Mouse (Mus musculus) heart, adult 18-20 months (tissue): ENCODE results near the gene Esyt1. TPM values are rescaled to one million over a fixed set of nuclear protein-coding genes. Genes with fewer than 3 reads are reported as not detected.

Source experiments
- DNase-seq, 2 experiments: peaks; one replicate each; pipeline ENCODE4 v3.0.0; 2021 to 2022; ENCODE audit warnings: mixed read lengths in 1 of 2
- microRNA-seq, 2 experiments: library from miRNA; unstranded; fragments of <30 nt; microRNA quantifications; one replicate each; pipeline ENCODE4 v1.2.0; 2022
- total RNA-seq, 2 experiments: library from RNA; stranded (reverse); gene quantifications; 2 replicates each; pipeline ENCODE4 v1.2.3; 2021

The Esyt1 gene
- total RNA-seq, 2 experiments from 2014 or later: 15.9 to 19.9 TPM

GRCm38 (mm10) chr10:128487861-128488712 is 37.6 kb downstream of the Esyt1 start:
- DNase-seq: no peak

- no peak for DNase-seq
These were observed 39.3 kb downstream of the Esyt1 start for GRCm38 (mm10) chr10:128486370-128486769.

- DNase-seq: no peak
These were observed 51.3 kb downstream of the Esyt1 start for GRCm38 (mm10) chr10:128474366-128474765.

- no peak for DNase-seq
These were observed 65.4 kb downstream of the Esyt1 start for GRCm38 (mm10) chr10:128460270-128460630.

Small RNAs within 50 kb of the gene (microRNA-seq; reads per million reads assigned to microRNA genes)
- gene Gm47275: 0 reads per million in 2 experiments
- gene Mir6916: 0.27 to 1.1 reads per million in 2 experiments

Other genes starting within 250 kb of the Esyt1 start
- gene Il23a, start 227.1 kb downstream of the Esyt1 start, total RNA-seq: not detected
- 1 to 10 TPM; 4.5 to 6.0 TPM for gene Pan2, start 222.5 kb downstream of the Esyt1 start, total RNA-seq
- 10 to 100 TPM; 62.2 to 66.6 TPM for gene Cnpy2, start 203.4 kb downstream of the Esyt1 start, total RNA-seq
- 1,000 to 10,000 TPM; 1,006 to 1,090 TPM for gene Cs, start 188.1 kb downstream of the Esyt1 start, total RNA-seq
- 100 to 1,000 TPM; 365 to 392 TPM for gene Coq10a, start 156.9 kb downstream of the Esyt1 start, total RNA-seq
- 10 to 100 TPM; 38.1 to 40.3 TPM for gene Ankrd52, start 148.8 kb downstream of the Esyt1 start, total RNA-seq
- not detected for gene Slc39a5, start 124.6 kb downstream of the Esyt1 start, total RNA-seq
- 10 to 100 TPM; 41.0 to 42.8 TPM for gene Nabp2, start 114.4 kb downstream of the Esyt1 start, total RNA-seq
- gene Rnf41, start 114.2 kb downstream of the Esyt1 start, total RNA-seq: 10 to 100 TPM; 16.6 to 17.2 TPM
- gene Smarcc2, start 66.6 kb downstream of the Esyt1 start, total RNA-seq: 10 to 100 TPM; 75.4 to 75.8 TPM
- gene Myl6, start 31.7 kb downstream of the Esyt1 start, total RNA-seq: 100 to 1,000 TPM; 253 to 273 TPM
- 1 to 10 TPM; 3.2 to 3.3 TPM for gene Myl6b, start 27.2 kb downstream of the Esyt1 start, total RNA-seq
- gene Zc3h10, start 21.9 kb upstream of the Esyt1 start, total RNA-seq: 1 to 10 TPM; 7.7 to 8.2 TPM
- 1,000 to 10,000 TPM; 1,490 to 1,551 TPM for gene Rpl41, start 23.4 kb upstream of the Esyt1 start, total RNA-seq
- 10 to 100 TPM; 43.1 to 46.0 TPM for gene Pa2g4, start 40.1 kb upstream of the Esyt1 start, total RNA-seq
- 1 to 10 TPM; 6.4 to 8.6 TPM for gene Erbb3, start 63.8 kb upstream of the Esyt1 start, total RNA-seq
- 100 to 1,000 TPM; 257 to 282 TPM for gene Rps26, start 100.9 kb upstream of the Esyt1 start, total RNA-seq
- gene Ikzf4, start 120.1 kb upstream of the Esyt1 start, total RNA-seq: 1 to 10 TPM; 1.7 to 1.8 TPM
- 10 to 100 TPM; 22.3 to 28.2 TPM for gene Suox, start 148.2 kb upstream of the Esyt1 start, total RNA-seq
- 10 to 100 TPM; 76.5 to 84.4 TPM for gene Rab5b, start 170.4 kb upstream of the Esyt1 start, total RNA-seq
- gene Pmel, start 178.3 kb upstream of the Esyt1 start, total RNA-seq: 1 to 10 TPM in 1 of 2 experiments, under 1 TPM in 1; 0.65 to 1.1 TPM
- 1 to 10 TPM; 8.2 to 9.1 TPM for gene Cdk2, start 179.2 kb upstream of the Esyt1 start, total RNA-seq
- gene Dgka, start 219.0 kb upstream of the Esyt1 start, total RNA-seq: 10 to 100 TPM; 11.5 to 16.1 TPM
- gene Pym1, start 222.0 kb upstream of the Esyt1 start, total RNA-seq: 10 to 100 TPM in 1 of 2 experiments, 1 to 10 TPM in 1; 10.0 to 10.1 TPM